In genomic region chr13:103120669-103121131, GRCm38 (mm10) we compare ENCODE assay signal across 7 mouse cellular contexts.
DNase-seq lines count a peak whose midpoint lies in the region; ATAC-seq lines count a peak whose summit lies in the region.

No protein-coding gene starts in this region.

- no peaks in the 10 kb centered on the region for H3K9me3 ChIP-seq in embryonic facial prominence, embryonic 15.5 days (replicated peaks)
- no peaks in the 10 kb centered on the region for H3K9me3 ChIP-seq in intestine, embryonic 15.5 days

- H3K4me2 ChIP-seq in embryonic facial prominence, embryonic 15.5 days (replicated peaks) = 0 out of 2 replicates have a peak overlapping the region, but pooled peaks have one; percentile 17
- 0 out of 2 replicates have a peak overlapping the region, but pooled peaks have one; percentile 28 for H3K4me2 ChIP-seq in intestine, embryonic 15.5 days (replicated peaks)

- H3K27me3 ChIP-seq in embryonic facial prominence, embryonic 15.5 days = no peaks in the 10 kb centered on the region
- H3K27me3 ChIP-seq in intestine, embryonic 15.5 days (replicated peaks) = no peaks in the 10 kb centered on the region

- H3K4me3 ChIP-seq in embryonic facial prominence, embryonic 15.5 days (replicated peaks) = no peak overlapping the region
- H3K4me3 ChIP-seq in intestine, embryonic 15.5 days (replicated peaks) = no peak overlapping the region

- peak; percentile 36 for DNase-seq in 3T3-L1 (ENCODE audit: low read depth, low spot score)
- DNase-seq in 416B (ENCODE audit: low read depth) = peak; percentile 4
- DNase-seq in mesoderm, embryonic 11.5 days (ENCODE audit: low read depth, low spot score) = peak; percentile 48
- DNase-seq in telencephalon, adult 2 months (ENCODE audit: low read depth, low spot score) = peak; percentile 19
- no peak for DNase-seq in ovary, adult 18-20 months (ENCODE audit: low spot score)

- no peak overlapping the region for H3K9ac ChIP-seq in embryonic facial prominence, embryonic 15.5 days
- no peak overlapping the region for H3K9ac ChIP-seq in intestine, embryonic 15.5 days

- no peaks in the 10 kb centered on the region for H3K36me3 ChIP-seq in embryonic facial prominence, embryonic 15.5 days
- H3K36me3 ChIP-seq in intestine, embryonic 15.5 days = no peaks in the 10 kb centered on the region

- ATAC-seq in embryonic facial prominence, embryonic 15.5 days (ENCODE audit: insufficient number of reproducible peaks, low FRiP score, low TSS enrichment, low read depth) = 0 out of 2 replicates have a peak, but pooled peaks have one; percentile 57
- ATAC-seq in intestine, embryonic 15.5 days = peak; percentile 45; the same call in 1 of the 2 replicates

- 7% methylated on average over 7 of the region's 7 CpGs for WGBS in embryonic facial prominence, embryonic 15.5 days
- 22% methylated on average over 7 of the region's 7 CpGs for WGBS in intestine, embryonic 15.5 days

- H3K4me1 ChIP-seq in embryonic facial prominence, embryonic 15.5 days = no peaks in the 10 kb centered on the region
- 0 out of 2 replicates have a peak, but pooled peaks cover 5% of the 10 kb centered on the region for H3K4me1 ChIP-seq in intestine, embryonic 15.5 days (replicated peaks)

- no peak overlapping the region for H3K27ac ChIP-seq in embryonic facial prominence, embryonic 15.5 days (replicated peaks)
- H3K27ac ChIP-seq in intestine, embryonic 15.5 days = no peak overlapping the region
